ENCODE assay signal across 12 mouse cellular contexts in the genomic region with DNA sequence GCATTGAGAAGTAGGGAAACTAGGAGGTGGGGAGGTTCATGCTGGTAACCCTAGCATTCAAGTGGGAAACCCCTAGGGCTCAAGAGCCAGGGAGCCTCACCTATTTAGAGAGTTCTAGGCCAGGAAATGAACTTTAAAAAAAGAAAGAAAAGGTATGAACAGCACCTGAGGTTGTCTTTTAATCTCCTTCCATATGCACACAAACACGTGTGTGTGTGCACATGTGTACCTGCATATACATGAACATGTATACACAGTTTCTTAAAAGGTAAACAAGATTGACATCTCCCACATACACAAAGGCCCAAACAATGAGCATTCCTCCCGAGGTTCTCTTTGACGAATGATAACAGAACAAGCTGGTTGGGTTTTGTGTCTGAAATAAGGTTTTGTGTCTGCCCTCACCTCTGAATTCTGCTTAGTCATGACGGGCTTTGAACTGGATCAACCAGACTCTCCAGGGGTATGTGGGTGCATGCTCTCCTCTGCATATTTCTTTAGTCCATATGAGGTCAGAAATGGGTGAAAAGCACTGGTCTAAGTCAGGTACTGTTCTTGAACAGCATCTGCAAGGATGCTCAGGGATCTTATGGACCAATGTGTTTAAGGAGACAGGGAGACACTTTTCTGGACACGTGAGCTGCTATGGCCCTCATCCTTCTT. TPM values are rescaled to one million over a fixed set of nuclear protein-coding genes. Genes with fewer than 3 reads are reported as not detected.
DNase-seq lines count a peak whose midpoint lies in the region; ATAC-seq and TF ChIP-seq lines count a peak whose summit lies in the region.
"Had no signal": no experiment of that assay in that cellular context is flagged by ENCODE, and none has a peak within 500 bp of the region (broad histone marks: within the 10 kb centered on the region; RNA-seq: fewer than 3 reads in every experiment).

No protein-coding gene starts in this region.

- intact Hi-C loops in gastrocnemius, adult 2 months (cut with DNase I): loop anchor here (5.0 kb wide), 1 partner anchor 46 kb away; no protein-coding TSS in a partner anchor

- H3K27ac ChIP-seq in limb, embryonic 13.5 days: no peak overlapping the region
- H3K27ac ChIP-seq in limb, embryonic 10.5 days: no peak overlapping the region
- H3K27ac ChIP-seq in liver, embryonic 14.5 days: no peak overlapping the region
- H3K27ac ChIP-seq in gastrocnemius, adult 2 months: no peak overlapping the region
- H3K27ac ChIP-seq: hindbrain, embryonic 14.5 days; left cerebral cortex, adult 2 months had no signal

- no peak overlapping the region for H3K4me3 ChIP-seq in limb, embryonic 13.5 days
- H3K4me3 ChIP-seq in limb, embryonic 10.5 days: no peak overlapping the region
- peak overlapping the region; percentile 77 for H3K4me3 ChIP-seq in E14TG2a.4 (replicated peaks; ENCODE audit: low read length)
- H3K4me3 ChIP-seq in liver, embryonic 14.5 days (ENCODE audit: insufficient read depth in 1 of 2, low read depth in 2 of 2, low read length in 2 of 2): no peak overlapping the region
- no peak overlapping the region for H3K4me3 ChIP-seq in gastrocnemius, adult 2 months
- H3K4me3 ChIP-seq: left cerebral cortex, adult 2 months had no signal

- no peak for TF ChIP-seq EP300 in liver, embryonic 14.5 days (IDR thresholded peaks at IDR 0.05; ENCODE audit: low read depth)

- H3K9me3 ChIP-seq in limb, embryonic 13.5 days: no peaks in the 10 kb centered on the region
- H3K9me3 ChIP-seq in limb, embryonic 10.5 days (replicated peaks): no peaks in the 10 kb centered on the region
- H3K9me3 ChIP-seq in E14TG2a.4 (ENCODE audit: low read length): no peaks in the 10 kb centered on the region
- H3K9me3 ChIP-seq in liver, embryonic 14.5 days (ENCODE audit: control insufficient read depth, low read length): no peaks in the 10 kb centered on the region

- ATAC-seq in limb, embryonic 13.5 days (ENCODE audit: low FRiP score, low read depth): no peak
- ATAC-seq in liver, embryonic 14.5 days (ENCODE audit: insufficient read depth): no peak
- ATAC-seq in erythroblast, adult 5-6 weeks (replicated peaks; ENCODE audit: low FRiP score, poor library complexity, severe bottlenecking): no peak

- peaks cover 22% of the 10 kb centered on the region for H3K36me3 ChIP-seq in limb, embryonic 13.5 days
- H3K36me3 ChIP-seq in limb, embryonic 10.5 days: peaks cover 25% of the 10 kb centered on the region
- H3K36me3 ChIP-seq in E14TG2a.4 (ENCODE audit: insufficient read depth, low read length): peaks cover 24% of the 10 kb centered on the region
- H3K36me3 ChIP-seq in liver, embryonic 14.5 days (replicated peaks; ENCODE audit: control insufficient read depth, insufficient read depth, low read depth): no peaks in the 10 kb centered on the region

- no peak overlapping the region for H3K9ac ChIP-seq in limb, embryonic 13.5 days
- H3K9ac ChIP-seq in liver, embryonic 14.5 days (replicated peaks): no peak overlapping the region
- H3K9ac ChIP-seq: hindbrain, embryonic 14.5 days had no signal

- DNase-seq in cerebellum, adult 9-10 months: peak; percentile 34
- no peak for DNase-seq in cerebellum, adult 18-20 months
- no peak for DNase-seq in limb, embryonic 10.5 days (ENCODE audit: low spot score)
- no peak for DNase-seq in liver, embryonic 14.5 days (ENCODE audit: low read depth in 3 of 3, low spot score in 3 of 3)
- no peak for DNase-seq in gastrocnemius, adult 2 months
- DNase-seq: adrenal gland, postnatal 25 days; cerebellum, postnatal 25 days had no signal

- WGBS in limb, embryonic 13.5 days: 82% methylated on average over 5 of the region's 5 CpGs
- 89% methylated on average over 5 of the region's 5 CpGs for WGBS in limb, embryonic 10.5 days
- WGBS in liver, embryonic 14.5 days (ENCODE audit: insufficient replicate concordance): 62% methylated on average over 5 of the region's 5 CpGs

- no peaks in the 10 kb centered on the region for H3K27me3 ChIP-seq in limb, embryonic 13.5 days
- no peaks in the 10 kb centered on the region for H3K27me3 ChIP-seq in limb, embryonic 10.5 days (ENCODE audit: low read depth, poor library complexity, severe bottlenecking)
- peaks cover 15% of the 10 kb centered on the region for H3K27me3 ChIP-seq in E14TG2a.4 (ENCODE audit: insufficient read depth, low read length)
- no peaks in the 10 kb centered on the region for H3K27me3 ChIP-seq in liver, embryonic 14.5 days (ENCODE audit: control insufficient read depth, insufficient read depth, low read length)

- peak overlapping the region; percentile 2 for H3K4me2 ChIP-seq in limb, embryonic 13.5 days (replicated peaks)
- peak overlapping the region; percentile 99 for H3K4me2 ChIP-seq in liver, embryonic 14.5 days (ENCODE audit: low read depth)

- TF ChIP-seq CTCF in E14TG2a.4 (conservative IDR thresholded peaks at IDR 0.05; ENCODE audit: low read length): no peak
- TF ChIP-seq CTCF in liver, embryonic 14.5 days (IDR thresholded peaks at IDR 0.05; ENCODE audit: low read depth): no peak
- no peak for TF ChIP-seq CTCF in gastrocnemius, adult 2 months (IDR thresholded peaks at IDR 0.05)

- peaks cover 36% of the 10 kb centered on the region for H3K4me1 ChIP-seq in limb, embryonic 13.5 days
- H3K4me1 ChIP-seq in limb, embryonic 10.5 days: peaks cover 40% of the 10 kb centered on the region
- peaks cover 66% of the 10 kb centered on the region for H3K4me1 ChIP-seq in E14TG2a.4 (replicated peaks; ENCODE audit: low read depth, low read length)
- peaks cover 22 to 28% of the 10 kb centered on the region in 2 experiments for H3K4me1 ChIP-seq in liver, embryonic 14.5 days (replicated peaks; ENCODE audit: control insufficient read depth in 2 of 2, insufficient read depth in 2 of 2, low read length in 1 of 2)

RNA-seq across cellular contexts. Expression of gene Slc25a25, which starts 2.5 kb away (rescaled TPM):
- 22.8 and 22.9 TPM in 2 replicates for polyA plus RNA-seq in limb, embryonic 13.5 days (2015; fragmentation: Nextera tagmentation; extraction: Ambion mirVana)
- 30.8 and 33.0 TPM in 2 replicates for polyA plus RNA-seq in limb, embryonic 10.5 days (2016; fragmentation: Nextera tagmentation; extraction: Ambion mirVana)
- polyA plus RNA-seq in liver, embryonic 14.5 days (2012; rRNA removed): 5.4 and 6.0 TPM in 2 replicates
- polyA plus RNA-seq in liver, embryonic 14.5 days (2014; fragmentation: Nextera tagmentation; extraction: Ambion mirVana): 5.5 and 7.0 TPM in 2 replicates
- total RNA-seq in gastrocnemius, adult 2 months (2021): 100 to 1,000 TPM in 1 of 2 experiments, 10 to 100 TPM in 1; 45.3 to 211 TPM
- 2.1 and 6.3 TPM in 2 replicates for total RNA-seq in erythroblast, adult 5-6 weeks (2015; ENCODE audit: low replicate concordance)
- total RNA-seq in erythroblast, adult 5-6 weeks (2017; ENCODE audit: low replicate concordance): 4.2 and 16.2 TPM in 2 replicates

RNA-seq across cellular contexts. Expression of gene Naif1, which starts 3.5 kb away (rescaled TPM):
- polyA plus RNA-seq in limb, embryonic 13.5 days (2015; fragmentation: Nextera tagmentation; extraction: Ambion mirVana): 5.7 and 5.9 TPM in 2 replicates
- 5.9 and 7.3 TPM in 2 replicates for polyA plus RNA-seq in limb, embryonic 10.5 days (2016; fragmentation: Nextera tagmentation; extraction: Ambion mirVana)
- 1.3 and 1.4 TPM in 2 replicates for polyA plus RNA-seq in liver, embryonic 14.5 days (2012; rRNA removed)
- 1.6 and 2.0 TPM in 2 replicates for polyA plus RNA-seq in liver, embryonic 14.5 days (2014; fragmentation: Nextera tagmentation; extraction: Ambion mirVana)
- 1 to 10 TPM; 2.2 to 2.3 TPM for total RNA-seq in gastrocnemius, adult 2 months (2021)
- 0.77 and 0.84 TPM in 2 replicates for total RNA-seq in erythroblast, adult 5-6 weeks (2015; ENCODE audit: low replicate concordance)
- 0.98 and 2.1 TPM in 2 replicates for total RNA-seq in erythroblast, adult 5-6 weeks (2017; ENCODE audit: low replicate concordance)

RNA-seq across cellular contexts. Expression of gene Ptges2, which starts 58.1 kb away (rescaled TPM):
- 29.8 and 30.1 TPM in 2 replicates for polyA plus RNA-seq in limb, embryonic 13.5 days (2015; fragmentation: Nextera tagmentation; extraction: Ambion mirVana)
- 32.7 and 37.0 TPM in 2 replicates for polyA plus RNA-seq in limb, embryonic 10.5 days (2016; fragmentation: Nextera tagmentation; extraction: Ambion mirVana)
- 7.9 and 11.6 TPM in 2 replicates for polyA plus RNA-seq in liver, embryonic 14.5 days (2012; rRNA removed)
- polyA plus RNA-seq in liver, embryonic 14.5 days (2014; fragmentation: Nextera tagmentation; extraction: Ambion mirVana): 11.4 and 14.0 TPM in 2 replicates
- total RNA-seq in gastrocnemius, adult 2 months (2021): 10 to 100 TPM; 34.7 to 51.1 TPM
- total RNA-seq in erythroblast, adult 5-6 weeks (2015; ENCODE audit: low replicate concordance): 1.5 and 1.7 TPM in 2 replicates
- total RNA-seq in erythroblast, adult 5-6 weeks (2017; ENCODE audit: low replicate concordance): 2.8 and 6.6 TPM in 2 replicates
